Mouse (Mus musculus): ENCODE data around the gene Cltc. TPM values are rescaled to one million over a fixed set of nuclear protein-coding genes. Genes with fewer than 3 reads are reported as not detected.
"Not testable (repeated sequence)": the region's sequence is repeated elsewhere in the genome, so short reads cannot be mapped to it uniquely, and the experiment has no call there.

Cltc gene
- polyA plus RNA-seq (2012; ENCODE audit: insufficient read depth, insufficient read length, missing spikeins): 356 and 389 TPM in 2 replicates

- TF ChIP-seq POLR2A (IDR thresholded peaks at IDR 0.05; ENCODE audit: borderline replicate concordance, low read depth, low read length): peak; percentile 87; the same call in 1 of the 2 replicates
- TF ChIP-seq CTCF (IDR thresholded peaks at IDR 0.05; ENCODE audit: low read depth, low read length): no peak
- peak within 1 kb of the TSS; percentile 98 for H3K27ac ChIP-seq (ENCODE audit: insufficient read depth, low read depth, low read length)
- H3K4me1 ChIP-seq (ENCODE audit: control insufficient read depth, insufficient read depth, low read length): peaks cover 21% of the 10 kb centered on the region
- peak within 1 kb of the TSS; percentile 99 for H3K4me3 ChIP-seq (ENCODE audit: insufficient read depth, low read length)
Observed at GRCm38 (mm10) chr11:86757480-86758371, at the start of gene Cltc. Gene Cltc (minus strand): TSS chr11:86757565.

- Histone ChIP-seq H3K4me1 (ENCODE audit: control insufficient read depth, insufficient read depth, low read length) (peaks cover 3% of the 10 kb centered on the region; the same call in 1 of the 2 replicates), H3K27ac (ENCODE audit: insufficient read depth, low read depth, low read length) (peak overlapping the region; percentile 11; the same call in 1 of the 2 replicates), H3K4me3 (ENCODE audit: insufficient read depth, low read length) (peak overlapping the region; percentile 85)
- TF ChIP-seq POLR2A (IDR thresholded peaks at IDR 0.05; ENCODE audit: borderline replicate concordance, low read depth, low read length): no peak
- no peak for TF ChIP-seq CTCF (IDR thresholded peaks at IDR 0.05; ENCODE audit: low read depth, low read length)
Observed at GRCm38 (mm10) chr11:86807001-86807477, 49.7 kb upstream of the Cltc start.

GRCm38 (mm10) chr11:86794161-86794560, 36.8 kb upstream of the Cltc start:
- H3K27ac ChIP-seq (ENCODE audit: insufficient read depth, low read depth, low read length): no peak overlapping the region
- no peaks in the 10 kb centered on the region for H3K4me1 ChIP-seq (ENCODE audit: control insufficient read depth, insufficient read depth, low read length)
- no peak overlapping the region for H3K4me3 ChIP-seq (ENCODE audit: insufficient read depth, low read length)
- no peak for TF ChIP-seq POLR2A (IDR thresholded peaks at IDR 0.05; ENCODE audit: borderline replicate concordance, low read depth, low read length)
- no peak for TF ChIP-seq CTCF (IDR thresholded peaks at IDR 0.05; ENCODE audit: low read depth, low read length)

GRCm38 (mm10) chr11:86787436-86787835, 30.1 kb upstream of the Cltc start:
- not testable (repeated sequence) for H3K4me1 ChIP-seq (ENCODE audit: control insufficient read depth, insufficient read depth, low read length); H3K27ac ChIP-seq (ENCODE audit: insufficient read depth, low read depth, low read length); H3K4me3 ChIP-seq (ENCODE audit: insufficient read depth, low read length)

- H3K27ac ChIP-seq (ENCODE audit: insufficient read depth, low read depth, low read length): no peak overlapping the region
- TF ChIP-seq CTCF (IDR thresholded peaks at IDR 0.05; ENCODE audit: low read depth, low read length) (no peak), POLR2A (IDR thresholded peaks at IDR 0.05; ENCODE audit: borderline replicate concordance, low read depth, low read length) (no peak)
- peaks cover 5% of the 10 kb centered on the region; the same call in 1 of the 2 replicates for H3K4me1 ChIP-seq (ENCODE audit: control insufficient read depth, insufficient read depth, low read length)
- no peak overlapping the region for H3K4me3 ChIP-seq (ENCODE audit: insufficient read depth, low read length)
Observed at GRCm38 (mm10) chr11:86785767-86786166, 28.4 kb upstream of the Cltc start.

- Histone ChIP-seq H3K4me3 (ENCODE audit: insufficient read depth, low read length) (no peak overlapping the region), H3K27ac (ENCODE audit: insufficient read depth, low read depth, low read length) (no peak overlapping the region), H3K4me1 (ENCODE audit: control insufficient read depth, insufficient read depth, low read length) (peaks cover 3% of the 10 kb centered on the region; the same call in 1 of the 2 replicates)
- TF ChIP-seq CTCF (IDR thresholded peaks at IDR 0.05; ENCODE audit: low read depth, low read length) (no peak), POLR2A (IDR thresholded peaks at IDR 0.05; ENCODE audit: borderline replicate concordance, low read depth, low read length) (no peak)
Observed at GRCm38 (mm10) chr11:86769884-86770283, 12.5 kb upstream of the Cltc start.

- Histone ChIP-seq H3K27ac (ENCODE audit: insufficient read depth, low read depth, low read length) (no peak overlapping the region), H3K4me1 (ENCODE audit: control insufficient read depth, insufficient read depth, low read length) (peaks cover 7% of the 10 kb centered on the region), H3K4me3 (ENCODE audit: insufficient read depth, low read length) (no peak overlapping the region)
- TF ChIP-seq POLR2A (IDR thresholded peaks at IDR 0.05; ENCODE audit: borderline replicate concordance, low read depth, low read length): no peak
- TF ChIP-seq CTCF (IDR thresholded peaks at IDR 0.05; ENCODE audit: low read depth, low read length): no peak
Observed at GRCm38 (mm10) chr11:86764501-86764900, 7.1 kb upstream of the Cltc start.

GRCm38 (mm10) chr11:86763127-86763526, 5.8 kb upstream of the Cltc start:
- H3K27ac ChIP-seq (ENCODE audit: insufficient read depth, low read depth, low read length); H3K4me3 ChIP-seq (ENCODE audit: insufficient read depth, low read length): not testable (repeated sequence)
- H3K4me1 ChIP-seq (ENCODE audit: control insufficient read depth, insufficient read depth, low read length): peaks cover 10% of the 10 kb centered on the region

GRCm38 (mm10) chr11:86760357-86760756, 3.0 kb upstream of the Cltc start:
- Histone ChIP-seq H3K27ac (ENCODE audit: insufficient read depth, low read depth, low read length) (no peak overlapping the region), H3K4me3 (ENCODE audit: insufficient read depth, low read length) (no peak overlapping the region), H3K4me1 (ENCODE audit: control insufficient read depth, insufficient read depth, low read length) (peaks cover 10% of the 10 kb centered on the region)
- TF ChIP-seq CTCF (IDR thresholded peaks at IDR 0.05; ENCODE audit: low read depth, low read length) (no peak), POLR2A (IDR thresholded peaks at IDR 0.05; ENCODE audit: borderline replicate concordance, low read depth, low read length) (no peak)

- Histone ChIP-seq H3K27ac (ENCODE audit: insufficient read depth, low read depth, low read length) (no peak overlapping the region), H3K4me1 (ENCODE audit: control insufficient read depth, insufficient read depth, low read length) (peaks cover 10% of the 10 kb centered on the region), H3K4me3 (ENCODE audit: insufficient read depth, low read length) (no peak overlapping the region)
- TF ChIP-seq POLR2A (IDR thresholded peaks at IDR 0.05; ENCODE audit: borderline replicate concordance, low read depth, low read length) (no peak), CTCF (IDR thresholded peaks at IDR 0.05; ENCODE audit: low read depth, low read length) (no peak)
Observed at GRCm38 (mm10) chr11:86759886-86760285, 2.5 kb upstream of the Cltc start.

Measured in bone marrow macrophage, adult 2 months (primary cell).